Mouse (Mus musculus) embryonic facial prominence, embryonic 11.5 days (tissue): Measurements from ENCODE around the gene Slc33a1. TPM values are rescaled to one million over a fixed set of nuclear protein-coding genes. Genes with fewer than 3 reads are reported as not detected.

ENCODE experiments used
- ATAC-seq: fragments of 200-750 bp; cut with Nextera tagmentation; replicated peaks from 2 replicates; pipeline ENCODE4 v1.8.0; 2017; ENCODE audit warnings: low read depth; ENCODE audit not compliant: insufficient number of reproducible peaks, low FRiP score, low TSS enrichment
- DNase-seq: peaks from one replicate; pipeline ENCODE4 v3.0.0-alpha.2; 2015; ENCODE audit warnings: low spot score
- H3K27ac ChIP-seq: fragments of 300-500 bp; sonication (generic); replicated peaks from 2 replicates; pipeline ENCODE4 v1.5.1; 2014; ENCODE audit warnings: mild to moderate bottlenecking, low read depth, low read length, control low read depth
- H3K27me3 ChIP-seq: fragments of 300-500 bp; sonication (generic); 2 replicates; pipeline ENCODE4 v1.6.1; 2014; ENCODE audit warnings: mild to moderate bottlenecking, low read length, moderate library complexity, mixed read lengths; ENCODE audit not compliant: control insufficient read depth, insufficient read depth
- H3K36me3 ChIP-seq: fragments of 300-500 bp; sonication (generic); replicated peaks from 2 replicates; pipeline ENCODE4 v1.6.1; 2014; ENCODE audit warnings: low read depth, mild to moderate bottlenecking, low read length, moderate library complexity, mixed read lengths; ENCODE audit not compliant: control insufficient read depth, insufficient read depth
- H3K4me1 ChIP-seq: fragments of 300-500 bp; sonication (generic); 2 replicates; pipeline ENCODE4 v1.6.1; 2014; ENCODE audit warnings: low read length, mixed read lengths; ENCODE audit not compliant: control insufficient read depth, insufficient read depth
- H3K4me2 ChIP-seq: fragments of 300-500 bp; sonication (generic); 2 replicates; pipeline ENCODE4 v1.6.1; 2014; ENCODE audit warnings: low read depth, mild to moderate bottlenecking, control low read depth, low read length, moderate library complexity
- H3K4me3 ChIP-seq: fragments of 300-500 bp; sonication (generic); 2 replicates; pipeline ENCODE4 v1.5.1; 2014; ENCODE audit warnings: low read depth, low read length, control low read depth
- H3K9ac ChIP-seq: fragments of 300-500 bp; sonication (generic); replicated peaks from 2 replicates; pipeline ENCODE4 v1.6.1; 2014; ENCODE audit warnings: mild to moderate bottlenecking, control low read depth, low read length
- H3K9me3 ChIP-seq: fragments of 300-500 bp; sonication (generic); replicated peaks from 2 replicates; pipeline ENCODE4 v1.6.1; 2016; ENCODE audit warnings: mild to moderate bottlenecking, low read length, inconsistent platforms, mixed read lengths; ENCODE audit not compliant: control insufficient read depth
- WGBS: fragments of 180-500 bp; shearing (Covaris S2); extraction: QIAGEN DNeasy Blood & Tissue Kit; methylation state at CpG from one replicate; pipeline ENCODE4 v1.1.7; 2014; 5-methylcytosine and 5-hydroxymethylcytosine counted together
- polyA plus RNA-seq: library from polyadenylated mRNA; unstranded; fragments of >200 nt; fragmentation: Nextera tagmentation; extraction: Ambion mirVana; gene quantifications from 2 replicates; pipeline ENCODE4 v1.2.1, GENCODE M21; 2014

Gene Slc33a1
- polyA plus RNA-seq, 1 experiment from 2014 or later = 14.8 TPM

- Histone ChIP-seq H3K9ac (no peak overlapping the region), H3K4me3 (no peak overlapping the region), H3K4me2 (no peak overlapping the region), H3K4me1 (no peaks in the 10 kb centered on the region), H3K27ac (no peak overlapping the region), H3K36me3 (no peaks in the 10 kb centered on the region), H3K9me3 (no peaks in the 10 kb centered on the region), H3K27me3 (no peaks in the 10 kb centered on the region)
- DNase-seq (no peak), ATAC-seq (no peak)
- 71% methylated on average over 7 of the region's 7 CpGs for WGBS
Observed at GRCm38 (mm10) chr3:63893677-63894076, 70.9 kb downstream of the Slc33a1 start.

- no peaks in the 10 kb centered on the region for H3K36me3 ChIP-seq
- no peaks in the 10 kb centered on the region for H3K27me3 ChIP-seq
- no peak for DNase-seq
- no peaks in the 10 kb centered on the region for H3K4me1 ChIP-seq
- no peak overlapping the region for H3K4me2 ChIP-seq
- WGBS = 57% methylated on average over 3 of the region's 3 CpGs
- no peaks in the 10 kb centered on the region for H3K9me3 ChIP-seq
- no peak overlapping the region for H3K4me3 ChIP-seq
- H3K9ac ChIP-seq = no peak overlapping the region
- no peak for ATAC-seq
- H3K27ac ChIP-seq = no peak overlapping the region
Observed at GRCm38 (mm10) chr3:63892154-63892553, 72.4 kb downstream of the Slc33a1 start.

Other genes starting within 250 kb of the Slc33a1 start
- gene Plch1, start 65.3 kb downstream of the Slc33a1 start, polyA plus RNA-seq = 13.8 and 16.5 TPM in 2 replicates
- 3.8 and 3.9 TPM in 2 replicates for gene E130311K13Rik, start 35.3 kb downstream of the Slc33a1 start, polyA plus RNA-seq
- gene Gmps, start 11.3 kb upstream of the Slc33a1 start, polyA plus RNA-seq = 76.0 and 81.8 TPM in 2 replicates
- gene Vmn2r1, start 116.8 kb upstream of the Slc33a1 start, polyA plus RNA-seq = 0.03 and 0.07 TPM in 2 replicates
- 0.04 and 0.07 TPM in 2 replicates for gene Vmn2r2, start 177.2 kb upstream of the Slc33a1 start, polyA plus RNA-seq